In genomic region chr4:117887133-117887532, GRCm38 (mm10) we compare ENCODE assay signal across 8 mouse cellular contexts. TPM values are rescaled to one million over a fixed set of nuclear protein-coding genes. Genes with fewer than 3 reads are reported as not detected.
DNase-seq lines count a peak whose midpoint lies in the region; ATAC-seq lines count a peak whose summit lies in the region.

TSS of gene Atp6v0b (minus strand) at chr4:117887333.

- H3K9ac ChIP-seq in hindbrain, embryonic 11.5 days (ENCODE audit: low read depth, low read length), result peak within 1 kb of the TSS; percentile 84

- DNase-seq in Muller cell, postnatal 12 days (ENCODE audit: inconsistent ontology term), result peak; percentile 93
- DNase-seq in cerebellum, adult 9-11 months, result peak; percentile 96
- DNase-seq in frontal cortex, adult 2 months (ENCODE audit: extremely low spot score in 1 of 2, low spot score in 1 of 2), result peak; percentile 91 to 96
- peak; percentile 93 for DNase-seq in hindbrain, embryonic 11.5 days (ENCODE audit: low spot score)
- DNase-seq in layer of hippocampus, postnatal 10 days (ENCODE audit: low spot score in 2 of 2), result peak; percentile 94 to 97
- peak; percentile 95 for DNase-seq in lung, postnatal 10 days
- peak; percentile 92 for DNase-seq in ovary, postnatal 36 days (ENCODE audit: low spot score)
- DNase-seq in thymus, postnatal 25 days, result peak; percentile 92

- peak within 1 kb of the TSS; percentile 91 for H3K4me3 ChIP-seq in hindbrain, embryonic 11.5 days (ENCODE audit: low read depth, low read length)

- H3K27ac ChIP-seq in hindbrain, embryonic 11.5 days (ENCODE audit: low read depth, low read length), result 0 out of 2 replicates have a peak within 1 kb of the TSS, but pooled peaks have one; percentile 30

- peaks cover 3% of the 10 kb centered on the region; the same call in 1 of the 2 replicates for H3K36me3 ChIP-seq in hindbrain, embryonic 11.5 days (ENCODE audit: control insufficient read depth, insufficient read depth, low read length)

- H3K27me3 ChIP-seq in hindbrain, embryonic 11.5 days (ENCODE audit: control insufficient read depth, insufficient read depth, low read length), result no peaks in the 10 kb centered on the region

- WGBS in hindbrain, embryonic 11.5 days, result under 1% methylated on average over 36 of the region's 37 CpGs

- peak; percentile 82 for ATAC-seq in hindbrain, embryonic 11.5 days (ENCODE audit: low FRiP score)

- no peaks in the 10 kb centered on the region for H3K9me3 ChIP-seq in hindbrain, embryonic 11.5 days (ENCODE audit: control insufficient read depth, low read length)

- peak within 1 kb of the TSS; percentile 92 for H3K4me2 ChIP-seq in hindbrain, embryonic 11.5 days (replicated peaks; ENCODE audit: low read depth, low read length)

- peaks cover 8% of the 10 kb centered on the region; the same call in 1 of the 2 replicates for H3K4me1 ChIP-seq in hindbrain, embryonic 11.5 days (replicated peaks; ENCODE audit: control insufficient read depth, insufficient read depth, low read length)

RNA-seq across cellular contexts. Expression of gene Atp6v0b, which starts in this region (rescaled TPM):
- 722 and 766 TPM in 2 replicates for polyA plus RNA-seq in frontal cortex, adult 2 months (2012; rRNA removed)
- 233 and 246 TPM in 2 replicates for polyA plus RNA-seq in hindbrain, embryonic 11.5 days (2014; fragmentation: Nextera tagmentation; extraction: Ambion mirVana)
- total RNA-seq in layer of hippocampus, postnatal 10 days (2021), result 100 to 1,000 TPM; 386 to 393 TPM

Comparison
In these comparisons a context has a peak if more than half of its experiments do, and no peak if none do; other contexts are left out.
1. Peak in every context shown above with its lines: DNase-seq, ATAC-seq, H3K4me3 ChIP-seq and H3K27ac ChIP-seq.